Mouse (Mus musculus): ENCODE data around the gene Sox11.

DNA sequence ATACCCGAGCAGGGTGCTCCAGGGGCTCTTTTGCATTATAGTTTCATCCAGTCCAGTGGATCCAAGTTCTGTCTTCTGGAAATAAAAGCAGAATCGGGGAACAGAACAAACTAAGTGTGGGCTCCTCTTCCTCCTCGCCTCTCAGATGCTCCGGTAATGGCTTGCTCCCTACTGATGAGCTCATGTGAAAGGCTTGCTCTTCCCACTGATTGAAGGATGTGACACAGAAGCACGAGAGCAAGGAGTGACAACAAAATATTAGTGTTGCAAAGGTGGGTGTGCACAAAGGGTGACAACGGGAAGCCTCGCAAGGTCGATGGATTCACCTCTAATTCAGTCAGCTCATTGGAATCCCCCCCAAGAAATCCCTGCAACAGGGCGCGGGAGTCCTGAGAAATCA is 48.6 kb downstream of the Sox11 start:
- TF ChIP-seq CTCF (IDR thresholded peaks at IDR 0.05; ENCODE audit: low read depth, low read length), result no peak
- TF ChIP-seq TAL1 (conservative IDR thresholded peaks at IDR 0.05; ENCODE audit: low read depth, low read length), result no peak
- no peak for TF ChIP-seq GATA1 (IDR thresholded peaks at IDR 0.05; ENCODE audit: borderline replicate concordance, low read length)
- no peak for TF ChIP-seq GATA2 (IDR thresholded peaks at IDR 0.05; ENCODE audit: borderline replicate concordance, low read depth, low read length)

Data from G1E (cell line).